Mouse (Mus musculus): ENCODE data around the gene Usp46. TPM values are rescaled to one million over a fixed set of nuclear protein-coding genes. Genes with fewer than 3 reads are reported as not detected.

Usp46 gene
- total RNA-seq (2021) = 10 to 100 TPM in 1 of 2 experiments, 1 to 10 TPM in 1; 8.2 to 13.0 TPM
- long read RNA-seq, experiment 1, full-length matches to known transcripts = 4 of 5 reads
- long read RNA-seq, experiment 1, partial matches to known transcripts = 0 of 5 reads
- long read RNA-seq, experiment 1, other reads (novel, unspliced or antisense) = 1 of 5 reads
- long read RNA-seq, experiment 2, full-length matches to known transcripts = 3 of 9 reads
- long read RNA-seq, experiment 2, partial matches to known transcripts = 1 of 9 reads
- long read RNA-seq, experiment 2, other reads (novel, unspliced or antisense) = 5 of 9 reads

DNA sequence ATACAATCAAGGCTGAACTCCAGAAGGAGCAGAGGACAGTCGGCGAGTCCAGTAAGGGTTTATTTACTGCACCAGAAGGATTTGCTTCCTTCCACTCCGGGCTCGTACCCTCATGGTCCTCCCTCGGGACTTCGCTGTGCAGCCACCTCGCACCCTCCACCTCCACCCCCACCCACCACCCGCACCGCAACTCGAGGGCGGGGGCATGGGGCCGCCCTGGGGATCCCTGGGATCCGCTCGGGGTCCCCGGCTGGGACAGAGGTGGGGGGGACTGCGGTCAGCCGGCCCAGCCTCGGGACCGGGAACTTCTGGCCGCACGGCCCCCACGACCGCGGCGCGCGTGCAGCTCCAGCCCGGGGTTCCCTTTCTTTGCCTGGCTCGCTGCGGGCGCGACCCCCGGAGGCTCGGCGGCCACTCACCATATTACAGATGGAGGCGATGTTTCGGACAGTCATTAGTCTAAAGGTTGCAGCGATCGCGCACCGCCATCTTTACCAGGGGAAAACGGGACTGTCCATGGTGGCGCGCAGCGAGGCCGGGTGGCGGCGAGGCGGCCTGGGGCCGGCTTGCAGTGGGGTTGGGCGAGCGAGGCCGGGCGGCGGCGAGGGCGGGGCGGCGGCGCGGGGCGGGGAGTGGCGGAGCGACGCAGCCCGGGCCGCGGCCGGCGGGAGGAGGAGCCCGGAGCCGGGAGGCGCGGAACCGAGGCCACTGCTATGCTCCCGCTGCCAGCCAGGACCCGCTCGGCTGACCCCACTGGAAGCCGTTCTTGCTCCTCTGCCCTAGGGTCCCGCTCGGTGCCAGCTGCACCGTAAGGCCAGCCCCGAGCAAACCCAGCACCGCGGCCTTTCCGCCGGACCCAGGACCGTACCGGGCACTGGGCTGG, at the start of gene Usp46:
Gene Usp46, minus strand, starts transcription at position 601 of the 883 bp plus-strand sequence.
- intact Hi-C loops (cut with DNase I) = loop anchor here (2.0 to 5.0 kb wide), 4 partner anchors 25 to 1206 kb away; no protein-coding TSS in a partner anchor
- peak; percentile 81 for DNase-seq

DNA sequence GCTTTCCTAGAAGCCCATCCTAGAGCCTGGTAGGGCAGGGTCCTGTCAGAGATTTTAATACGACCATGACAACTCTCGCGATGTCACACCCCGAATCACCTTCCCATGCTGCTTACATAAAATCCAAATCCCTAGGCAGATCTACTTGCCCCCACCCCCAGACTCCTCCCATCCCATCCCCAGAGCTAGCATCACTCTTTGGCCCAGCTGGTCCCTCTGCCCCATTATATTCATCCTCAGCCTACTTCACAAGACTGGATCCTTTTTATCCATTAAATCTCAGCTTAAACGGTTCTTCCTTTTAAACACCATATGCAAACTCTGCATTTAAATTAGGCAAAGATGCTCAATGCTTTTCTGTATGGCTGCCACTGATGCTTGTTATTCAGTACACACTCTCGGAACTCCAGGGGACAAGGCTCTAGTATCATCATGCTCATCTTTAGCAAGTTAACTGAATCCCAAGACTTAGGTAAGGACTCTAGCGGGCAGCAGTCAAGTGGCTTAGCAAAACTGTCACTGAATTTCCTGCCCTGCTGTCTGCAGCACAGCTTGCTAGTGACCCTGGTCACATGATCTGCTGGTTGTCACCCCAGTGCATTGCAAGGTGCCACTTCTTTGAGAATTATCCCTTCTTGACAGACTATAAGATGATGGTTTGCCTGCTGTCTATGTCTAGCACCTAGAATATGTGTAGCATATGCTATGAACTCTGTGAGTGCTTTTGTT, 45.9 kb upstream of the Usp46 start:
- intact Hi-C loops (cut with DNase I) = no loop called here
- DNase-seq = no peak

DNA sequence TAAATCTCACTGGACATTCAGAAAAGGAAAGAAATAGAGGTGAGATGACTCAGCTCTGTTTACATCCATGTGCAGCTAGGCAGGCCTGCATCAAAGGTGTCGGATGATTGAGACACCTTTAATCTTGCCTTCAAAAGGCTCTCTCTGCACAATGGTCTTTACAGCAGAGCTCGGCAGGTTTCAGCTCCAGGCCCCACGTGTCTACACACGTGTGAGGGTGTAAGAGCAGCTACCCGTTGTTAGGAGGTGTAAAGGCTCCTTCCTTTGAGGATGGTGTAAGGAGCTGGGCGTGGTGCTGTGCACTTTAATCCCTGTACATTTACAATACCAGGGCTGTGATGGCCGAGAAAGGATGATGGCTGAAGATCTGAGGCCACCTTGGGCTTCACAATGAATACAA, 37.2 kb upstream of the Usp46 start:
- no peak for DNase-seq
- intact Hi-C loops (cut with DNase I) = loop anchor here (5.0 kb wide), 1 partner anchor 38 kb away; the partner anchor contains the start of gene Usp46

DNA sequence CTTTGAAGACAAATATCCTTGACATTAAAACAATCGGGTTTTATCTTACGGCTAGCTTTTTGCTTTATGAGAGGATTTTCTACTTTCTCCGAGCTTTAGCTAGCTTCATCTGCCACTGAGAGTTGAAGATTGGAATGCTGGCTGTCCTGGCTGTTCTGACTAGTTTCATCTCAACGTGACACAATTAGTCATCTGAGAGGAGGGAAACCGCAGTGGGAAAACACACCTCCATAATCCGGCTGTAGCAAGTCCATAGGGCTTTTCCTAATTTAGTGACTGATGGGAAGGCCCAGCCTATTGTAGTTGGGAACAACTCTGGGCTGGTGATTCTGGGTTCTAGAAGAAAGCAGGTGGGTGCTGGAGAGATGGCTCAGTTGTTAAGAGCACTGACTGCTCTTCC, 33.5 kb upstream of the Usp46 start:
- no peak for DNase-seq
- intact Hi-C loops (cut with DNase I) = no loop called here

DNA sequence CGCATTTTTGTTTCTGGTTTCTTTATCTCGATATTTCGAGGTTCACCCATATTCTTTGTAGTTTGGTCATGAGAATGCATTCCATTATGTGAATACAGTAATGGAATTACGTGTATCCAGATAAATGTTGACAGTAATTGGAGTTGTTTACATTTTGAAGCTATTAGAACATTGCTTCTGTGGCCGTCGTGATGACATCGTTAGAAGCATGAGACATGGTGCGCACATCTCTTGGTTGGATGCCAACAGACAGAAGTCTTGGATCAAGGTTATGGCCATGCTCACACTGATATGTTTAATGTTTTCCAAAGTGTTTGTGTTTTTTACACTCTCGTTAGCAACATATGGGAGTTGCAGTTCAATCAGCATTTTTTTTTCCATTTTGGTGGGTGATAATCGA, 30.8 kb upstream of the Usp46 start:
- no peak for DNase-seq
- intact Hi-C loops (cut with DNase I) = no loop called here

DNA sequence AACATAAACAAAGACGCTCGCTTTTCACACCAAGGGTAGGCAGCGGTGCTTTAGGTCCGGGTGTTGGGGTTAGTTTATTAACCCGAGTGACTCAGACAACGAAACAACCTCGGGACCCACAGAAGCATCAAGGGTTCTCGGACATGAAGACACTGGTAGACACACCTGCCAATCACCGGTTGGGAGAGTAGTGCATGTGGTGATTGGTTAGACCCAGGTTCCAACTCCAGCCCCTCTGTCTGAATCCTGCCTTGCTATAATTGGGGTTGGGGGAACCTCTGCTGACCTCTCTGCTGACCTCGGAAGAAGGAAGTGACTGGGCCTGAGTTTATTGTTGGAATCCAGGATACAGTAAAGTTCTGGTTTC, 29.6 kb upstream of the Usp46 start:
- intact Hi-C loops (cut with DNase I) = no loop called here
- no peak for DNase-seq

DNA sequence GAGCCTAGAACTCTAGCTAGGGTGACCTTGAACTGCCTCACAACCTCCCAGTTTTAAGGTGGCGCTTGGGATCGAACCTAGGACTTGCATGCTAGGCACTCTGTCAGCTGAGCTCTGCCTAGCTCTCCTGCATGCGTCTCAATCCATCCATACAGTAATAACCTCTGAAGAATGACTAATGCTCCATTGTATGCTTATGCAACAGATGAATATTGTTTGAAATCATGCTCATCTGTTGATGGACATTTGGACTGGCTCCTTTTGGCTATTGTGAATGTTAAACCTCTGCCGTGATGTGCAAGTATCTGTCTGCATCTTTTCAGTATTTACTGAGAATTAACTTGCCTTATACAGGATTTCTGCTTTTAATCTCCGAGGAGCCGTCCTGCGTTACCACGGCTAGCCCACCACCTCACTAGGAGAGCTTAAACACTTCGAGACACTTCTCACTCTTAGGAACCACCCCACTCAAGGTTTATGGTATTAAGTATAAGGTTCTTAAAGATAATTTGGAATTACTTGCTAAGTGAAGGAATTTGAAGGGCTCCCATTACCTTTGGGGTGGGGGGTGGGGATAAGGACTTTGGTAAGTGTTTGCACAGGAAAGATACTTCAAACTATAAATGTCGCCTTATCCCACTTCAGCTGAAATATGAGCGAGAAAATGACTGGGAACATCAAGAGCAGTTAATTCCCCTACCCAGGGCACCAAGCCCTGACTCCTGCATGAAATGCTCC, 29.1 kb upstream of the Usp46 start:
- intact Hi-C loops (cut with DNase I) = no loop called here
- no peak for DNase-seq

DNA sequence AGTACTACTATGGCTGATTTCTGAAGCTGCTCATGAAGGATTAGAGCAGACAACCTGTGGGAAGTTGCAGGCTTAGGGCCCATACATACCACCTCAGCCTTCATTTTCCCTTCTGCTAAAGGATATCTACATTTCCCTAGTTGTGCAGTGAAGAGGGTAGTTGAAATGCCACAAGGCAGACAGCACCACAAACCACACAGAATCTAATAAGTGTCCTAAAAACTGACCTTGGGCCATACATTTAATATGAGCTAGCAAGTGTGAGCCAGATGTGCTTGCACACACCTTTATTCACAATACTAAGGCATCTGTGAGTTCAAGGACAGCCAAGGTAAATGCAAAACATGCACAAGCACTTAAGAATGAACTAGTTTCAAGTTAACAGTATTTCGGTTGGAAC, 27.8 kb upstream of the Usp46 start:
- no peak for DNase-seq
- intact Hi-C loops (cut with DNase I) = no loop called here

DNA sequence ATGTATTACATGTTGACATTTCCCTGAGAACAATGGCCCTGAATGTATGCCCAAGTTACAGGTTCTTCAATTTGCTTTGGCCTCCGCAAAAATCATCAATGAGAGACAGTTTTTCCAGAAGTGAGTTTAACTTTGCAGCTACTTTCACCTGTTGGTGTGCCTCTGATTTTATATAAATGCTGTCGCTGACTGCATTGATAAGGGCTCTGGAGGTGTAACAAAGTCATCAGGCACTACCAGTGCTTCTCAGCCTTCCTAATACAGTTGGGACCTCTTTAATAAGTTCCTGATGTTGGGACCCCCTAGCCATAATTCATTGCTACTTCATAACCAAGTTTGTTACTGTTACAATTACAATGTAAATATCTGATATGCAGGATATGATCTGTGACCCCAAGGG, 27.4 kb upstream of the Usp46 start:
- no peak for DNase-seq
- intact Hi-C loops (cut with DNase I) = no loop called here

DNA sequence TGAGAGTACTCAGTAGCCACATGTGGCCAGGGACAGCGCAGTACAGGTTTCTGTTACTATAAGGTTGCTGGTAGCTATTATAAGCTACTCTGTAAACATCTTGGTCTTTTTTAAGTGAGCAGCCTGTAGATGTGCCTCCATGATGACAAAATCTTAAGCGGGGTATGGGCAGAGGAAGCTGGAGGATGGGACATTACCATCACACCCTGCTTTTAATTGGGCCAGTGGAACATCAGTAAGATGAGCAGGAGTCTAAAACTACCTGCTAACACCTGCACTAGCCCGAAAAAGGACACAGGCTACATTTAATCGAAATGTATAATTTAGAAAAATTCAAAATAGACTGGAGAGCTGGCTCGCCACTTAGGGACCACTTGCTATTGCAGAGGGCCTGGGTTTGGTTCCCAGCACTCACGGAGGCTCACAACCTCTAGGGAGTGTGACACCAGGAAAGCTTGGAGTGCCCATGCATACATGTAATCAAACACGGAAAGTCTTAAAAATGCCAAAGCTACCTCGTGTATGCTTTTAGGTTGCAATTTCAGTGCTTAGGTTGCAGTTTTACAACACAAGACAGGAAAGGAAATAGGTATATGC, 26.7 kb upstream of the Usp46 start:
- no peak for DNase-seq
- intact Hi-C loops (cut with DNase I) = loop anchor here (5.0 kb wide), 2 partner anchors 102 to 182 kb away; partner anchors contain the start of gene Rasl11b

DNA sequence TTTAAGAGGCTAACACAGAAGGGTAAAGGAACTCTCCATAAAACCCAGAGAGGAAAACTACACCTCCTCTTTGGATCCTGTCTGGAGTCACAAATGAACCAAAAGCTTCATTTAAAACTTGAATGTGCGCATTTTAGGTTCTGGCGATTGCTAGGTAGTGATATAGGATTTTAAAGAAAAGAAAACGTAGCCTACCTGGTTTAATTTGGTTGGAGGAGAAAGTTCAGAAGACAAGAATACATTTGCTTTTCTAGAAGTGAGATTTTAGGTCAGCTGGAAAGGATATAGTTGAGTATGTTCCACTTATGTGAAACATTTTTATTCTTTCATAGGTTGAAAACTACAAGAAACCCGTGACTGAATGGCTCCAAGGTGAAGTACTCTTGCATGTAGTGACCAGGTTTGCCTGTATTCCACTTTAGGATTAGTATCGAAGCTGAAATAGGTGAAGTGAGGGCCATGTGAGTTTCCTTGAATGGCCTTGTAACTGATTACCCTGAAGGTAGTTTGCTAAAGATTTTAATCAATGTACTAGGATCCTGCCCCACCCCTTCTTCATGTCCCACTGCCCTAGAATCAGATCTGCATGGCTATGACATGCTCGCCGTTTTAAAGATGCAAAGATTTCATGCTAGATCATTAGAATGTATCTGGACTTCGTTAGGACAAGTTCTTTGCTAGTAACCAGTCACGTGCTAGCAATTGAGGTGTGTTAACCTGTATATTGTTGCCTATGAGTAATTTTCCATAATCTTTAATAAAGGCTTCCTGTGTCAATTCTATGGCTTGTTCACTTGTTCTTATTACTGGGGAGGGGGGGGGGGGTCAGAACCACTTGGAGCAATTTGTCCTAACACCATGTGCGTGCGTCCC, 25.6 kb upstream of the Usp46 start:
- intact Hi-C loops (cut with DNase I) = loop anchor here (2.0 to 5.0 kb wide), 3 partner anchors 25 to 184 kb away; partner anchors contain the start of genes Rasl11b and Usp46
- DNase-seq = no peak

DNA sequence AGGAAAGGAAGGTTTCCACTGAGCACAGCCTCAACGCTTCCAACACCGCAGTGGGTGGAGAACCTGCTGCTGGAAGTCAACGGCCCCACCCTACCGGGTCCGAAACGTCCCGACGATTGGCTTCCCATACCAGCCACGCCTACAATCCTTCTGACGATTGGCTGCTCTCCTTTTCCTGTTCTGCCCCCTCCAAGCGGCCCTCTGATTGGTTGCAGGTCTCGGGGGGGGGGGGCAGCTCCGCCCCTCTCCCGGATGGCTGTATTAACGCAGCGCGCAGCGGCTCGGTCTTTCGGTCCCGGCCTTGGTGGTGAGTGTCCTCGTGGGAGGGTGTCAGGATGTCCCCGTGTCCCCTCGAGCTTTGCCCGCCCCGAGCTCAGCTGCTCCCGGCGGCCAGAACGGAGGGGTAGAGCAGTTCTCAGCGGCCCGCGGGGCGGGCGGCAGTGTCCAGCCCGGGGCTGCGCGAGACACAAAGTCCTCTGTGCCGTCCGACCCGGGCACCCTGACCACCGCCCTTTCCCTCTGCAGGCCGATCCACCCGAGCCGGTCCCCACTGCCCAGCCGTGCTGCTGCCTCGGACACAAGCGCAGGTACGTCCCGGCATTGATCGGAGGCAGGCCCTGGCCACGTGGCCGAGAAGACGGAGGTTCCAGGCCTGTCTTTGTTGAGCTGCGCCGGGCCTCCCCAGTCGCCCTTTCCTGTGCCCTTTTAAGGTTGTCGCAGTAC, 24.8 kb upstream of the Usp46 start:
- intact Hi-C loops (cut with DNase I) = loop anchor here (2.0 to 5.0 kb wide), 3 partner anchors 24 to 184 kb away; partner anchors contain the start of genes Rasl11b and Usp46
- peak; percentile 80 to 88 for DNase-seq

DNA sequence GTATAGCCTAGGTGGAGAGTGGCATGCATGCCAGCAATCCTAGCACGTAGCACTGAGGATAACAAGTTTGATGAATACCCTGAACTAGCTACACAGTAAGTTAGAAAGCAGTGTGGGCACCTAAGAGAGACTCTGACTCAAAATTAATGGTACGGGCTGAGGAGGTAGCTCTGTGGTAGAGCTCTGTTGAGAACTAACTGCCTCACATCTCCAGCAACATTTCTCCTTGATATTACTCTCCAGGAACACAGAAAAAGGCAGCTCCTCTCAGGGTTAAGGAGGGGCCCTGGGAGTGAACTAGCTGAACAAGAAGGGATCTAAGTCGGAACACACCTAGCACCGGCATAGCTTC, 24.2 kb upstream of the Usp46 start:
- intact Hi-C loops (cut with DNase I) = loop anchor here (2.0 to 5.0 kb wide), 3 partner anchors 24 to 185 kb away; partner anchors contain the start of genes Rasl11b and Usp46
- no peak for DNase-seq

DNA sequence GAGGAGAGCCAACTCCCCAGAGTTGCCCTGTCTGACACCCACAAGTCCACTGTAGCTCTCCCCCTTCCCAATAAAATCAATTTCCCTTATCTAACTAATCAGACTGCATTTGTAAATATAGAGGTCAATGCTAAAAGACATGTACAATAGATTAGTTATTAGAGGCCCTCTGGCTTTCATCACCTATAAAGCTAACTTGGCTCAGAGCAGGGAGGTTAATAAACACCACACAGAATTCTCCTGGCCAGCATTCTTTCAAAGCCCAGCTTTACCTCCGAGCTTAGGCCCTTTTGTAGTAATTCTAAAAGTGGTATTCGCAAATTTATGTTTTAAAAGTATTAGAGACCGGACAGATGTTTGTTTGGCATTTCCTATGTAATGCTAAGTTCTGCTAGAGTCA, 21.4 kb upstream of the Usp46 start:
- no peak for DNase-seq
- intact Hi-C loops (cut with DNase I) = loop anchor here (5.0 kb wide), 2 partner anchors 108 to 188 kb away; partner anchors contain the start of gene Rasl11b

DNA sequence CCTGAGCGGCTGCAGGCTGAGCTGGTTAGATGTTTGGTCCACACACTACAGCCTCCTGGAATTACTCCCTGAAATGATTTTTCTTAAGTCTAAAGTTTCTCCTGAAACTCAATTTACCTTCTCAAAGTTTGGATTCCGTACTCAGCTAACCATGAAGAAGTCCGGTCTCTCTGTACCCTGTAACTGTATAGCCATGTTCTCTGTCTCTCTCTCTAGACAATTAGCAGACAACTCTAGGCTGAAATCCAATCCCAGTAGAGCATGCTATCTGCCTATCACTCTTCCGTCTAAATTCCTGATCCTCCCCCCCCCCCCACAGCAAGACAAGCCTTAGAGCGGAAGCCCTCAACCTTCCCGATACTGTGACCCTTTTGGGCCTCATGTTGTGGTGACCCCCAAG, 13.5 kb upstream of the Usp46 start:
- intact Hi-C loops (cut with DNase I) = no loop called here
- DNase-seq = no peak

DNA sequence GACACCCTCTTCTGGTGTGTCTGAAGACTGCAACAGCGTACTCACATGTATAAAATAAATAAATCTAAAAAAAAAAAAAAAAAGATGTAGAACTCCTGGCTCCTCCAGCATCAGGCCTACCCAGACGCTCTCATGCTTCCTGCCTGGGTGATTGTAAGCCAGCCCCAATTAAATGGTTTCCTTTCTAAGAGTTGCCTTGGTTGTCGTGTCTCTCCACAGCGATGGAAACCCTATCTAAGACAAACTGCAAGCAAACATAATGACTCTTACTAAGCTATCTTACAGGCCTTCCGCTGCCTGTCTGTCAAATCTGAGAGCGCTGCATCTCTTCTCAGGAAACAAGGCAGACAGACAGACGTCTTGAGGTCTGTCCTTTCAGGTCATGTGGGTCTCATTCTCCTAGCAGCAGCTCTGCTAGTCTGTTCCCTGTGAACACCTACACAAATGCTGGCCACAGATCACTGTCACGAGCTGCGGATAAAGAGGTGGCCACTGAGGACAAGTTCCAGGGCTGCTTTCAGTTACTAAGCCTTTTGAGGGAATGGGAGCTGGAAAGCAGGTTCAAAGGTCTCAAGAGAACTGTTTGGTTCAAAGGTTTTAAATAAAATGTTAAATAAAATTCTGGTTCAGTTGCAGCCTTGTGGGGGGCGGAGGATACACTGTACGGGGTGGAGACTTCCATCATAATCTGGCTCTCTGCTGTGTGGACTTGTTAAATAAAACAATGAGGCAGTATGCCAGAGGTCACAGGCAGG, 10.8 kb upstream of the Usp46 start:
- no peak for DNase-seq
- intact Hi-C loops (cut with DNase I) = no loop called here

DNA sequence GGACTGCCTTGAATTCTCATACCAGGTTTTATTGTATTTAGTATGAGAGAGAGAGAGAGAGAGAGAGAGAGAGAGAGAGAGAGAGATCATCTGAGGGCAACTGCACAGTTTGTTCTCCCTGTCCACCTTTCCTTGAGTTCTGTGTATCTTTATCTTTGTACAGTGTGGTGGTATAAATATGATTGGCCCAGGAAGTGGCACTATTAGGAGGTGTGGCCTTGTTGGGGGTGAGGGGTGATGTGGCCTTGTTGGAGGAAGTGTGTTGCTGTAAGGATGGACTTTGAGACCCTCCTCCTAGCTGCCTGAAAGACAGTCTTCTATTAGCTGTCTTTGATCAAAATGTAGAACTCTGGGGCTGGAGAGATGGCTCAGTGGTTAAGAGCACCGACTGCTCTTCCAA, 10.2 kb upstream of the Usp46 start:
- intact Hi-C loops (cut with DNase I) = no loop called here

More for the DNA sequence above, 10.2 kb upstream of the Usp46 start:
- no peak for DNase-seq

All from gastrocnemius, postnatal 36 days (tissue).